Mouse (Mus musculus) stomach, embryonic 15.5 days (tissue): ENCODE measurements at regions not wholly inside any gene's neighbourhood (a gene's known extent, or its start where the extent isn't known, plus 50 kb on each side); places are given as distances from the start of the nearest gene placed in this dataset.

Experiments
- ATAC-seq: fragments of 200-750 bp; cut with Nextera tagmentation; 2 replicates; pipeline ENCODE4 v1.8.0; 2017; ENCODE audit warnings: low read depth, moderate number of reproducible peaks, moderate TSS enrichment; ENCODE audit not compliant: insufficient read depth, low FRiP score
- H3K27ac ChIP-seq: fragments of 300-500 bp; sonication (generic); 2 replicates; pipeline ENCODE4 v1.5.1; 2015; ENCODE audit warnings: mild to moderate bottlenecking, inconsistent platforms
- H3K27me3 ChIP-seq: fragments of 300-500 bp; sonication (generic); replicated peaks from 2 replicates; pipeline ENCODE4 v1.6.1; 2015; ENCODE audit warnings: inconsistent platforms
- H3K36me3 ChIP-seq: fragments of 300-500 bp; sonication (generic); 2 replicates; pipeline ENCODE4 v1.6.1; 2015; ENCODE audit warnings: inconsistent platforms
- H3K4me1 ChIP-seq: fragments of 300-500 bp; sonication (generic); 2 replicates; pipeline ENCODE4 v1.6.1; 2015; ENCODE audit warnings: inconsistent platforms
- H3K4me2 ChIP-seq: fragments of 300-500 bp; sonication (generic); 2 replicates; pipeline ENCODE4 v1.6.1; 2015; ENCODE audit warnings: mild to moderate bottlenecking, inconsistent platforms
- H3K4me3 ChIP-seq: fragments of 300-500 bp; sonication (generic); replicated peaks from 2 replicates; pipeline ENCODE4 v1.5.1; 2015; ENCODE audit warnings: inconsistent platforms
- H3K9ac ChIP-seq: fragments of 300-500 bp; sonication (generic); 2 replicates; pipeline ENCODE4 v1.6.1; 2015; ENCODE audit warnings: inconsistent platforms
- H3K9me3 ChIP-seq: fragments of 300-500 bp; sonication (generic); 2 replicates; pipeline ENCODE4 v1.6.1; 2016; ENCODE audit warnings: inconsistent platforms
- WGBS: fragments of 180-500 bp; shearing (Covaris S2); methylation state at CpG from one replicate; pipeline ENCODE4 v1.1.7; 2015; 5-methylcytosine and 5-hydroxymethylcytosine counted together

DNA sequence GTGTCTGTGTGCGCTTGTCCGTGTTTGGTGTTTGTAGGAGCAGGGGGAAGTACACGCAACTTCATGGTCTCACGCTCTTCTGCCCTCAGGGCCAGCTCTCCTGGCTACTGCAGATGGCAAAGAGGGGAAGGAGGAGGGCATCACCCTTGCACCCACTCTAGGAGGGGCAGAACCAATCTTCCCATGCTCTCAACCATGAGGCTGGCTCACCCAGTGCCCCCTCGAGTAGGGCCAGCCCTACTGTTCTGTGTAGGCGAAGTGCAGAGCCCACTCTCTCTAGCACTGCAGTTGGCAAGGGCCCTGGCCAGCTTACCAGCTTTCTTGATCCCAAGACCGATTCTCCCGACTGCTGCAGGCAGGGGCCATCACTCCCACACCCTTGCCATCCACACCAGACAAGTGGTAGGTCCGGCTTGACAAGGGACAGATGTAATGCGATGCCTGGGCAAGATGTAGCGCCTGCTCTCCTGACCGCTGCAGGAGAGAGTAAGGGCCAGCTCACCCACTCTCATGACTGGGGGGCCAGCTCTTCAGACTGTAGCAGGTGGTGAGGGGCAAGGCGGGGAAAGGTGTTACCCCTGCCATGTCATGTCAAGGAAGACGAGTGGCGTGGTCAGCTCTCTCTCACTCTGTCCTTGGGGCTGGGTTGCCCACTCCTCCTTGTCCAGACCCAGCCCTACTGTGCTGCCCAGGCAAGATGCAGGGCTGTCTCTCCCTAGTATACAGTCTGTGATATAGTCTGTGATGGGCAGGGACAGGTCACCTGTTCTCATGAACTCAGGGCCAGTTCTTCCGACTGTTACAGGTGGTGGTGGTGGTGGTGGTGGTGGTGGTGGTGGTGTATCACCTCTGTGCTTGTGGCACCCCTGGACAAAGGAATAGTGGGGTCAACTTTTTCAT lies 100.5 kb upstream of the Meis2 start:
- Histone ChIP-seq H3K4me2 (no peak overlapping the region), H3K27ac (no peak overlapping the region), H3K4me3 (no peak overlapping the region), H3K9ac (no peak overlapping the region), H3K27me3 (no peaks in the 10 kb centered on the region), H3K9me3 (no peaks in the 10 kb centered on the region), H3K4me1 (no peaks in the 10 kb centered on the region), H3K36me3 (no peaks in the 10 kb centered on the region)
- ATAC-seq, result peak; percentile 18; the same call in 1 of the 2 replicates
- 88% methylated on average over 16 of the region's 16 CpGs for WGBS
